ENCODE assay signal across 16 mouse cellular contexts in genomic region chr8:126744747-126745382, GRCm38 (mm10).
DNase-seq lines count a peak whose midpoint lies in the region; ATAC-seq lines count a peak whose summit lies in the region.
"Had no signal": no experiment of that assay in that cellular context is flagged by ENCODE, and none has a peak within 500 bp of the region (broad histone marks: within the 10 kb centered on the region; RNA-seq: fewer than 3 reads in every experiment).

No protein-coding gene starts in this region.

- 0 out of 2 replicates have a peak overlapping the region, but pooled peaks have one; percentile 19 for H3K27ac ChIP-seq in heart, embryonic 16.5 days (ENCODE audit: low read length)
- H3K27ac ChIP-seq in lung, embryonic 15.5 days: peak overlapping the region; percentile 16; the same call in 1 of the 2 replicates
- H3K27ac ChIP-seq in limb, embryonic 11.5 days (replicated peaks; ENCODE audit: low read depth, low read length): peak overlapping the region; percentile 15; the same call in 1 of the 2 replicates
- H3K27ac ChIP-seq: heart, embryonic 15.5 days; layer of hippocampus, adult 2 months; liver, embryonic 15.5 days; neural tube, embryonic 12.5 days had no signal

- 65% methylated on average over 10 of the region's 10 CpGs for WGBS in heart, embryonic 16.5 days
- WGBS in lung, embryonic 15.5 days: 45% methylated on average over 10 of the region's 10 CpGs
- WGBS in limb, embryonic 11.5 days: 42% methylated on average over 10 of the region's 10 CpGs

- peaks cover 10% of the 10 kb centered on the region for H3K27me3 ChIP-seq in heart, embryonic 16.5 days (ENCODE audit: control insufficient read depth, insufficient read depth, low read length)
- no peaks in the 10 kb centered on the region for H3K27me3 ChIP-seq in lung, embryonic 15.5 days
- no peaks in the 10 kb centered on the region for H3K27me3 ChIP-seq in limb, embryonic 11.5 days (ENCODE audit: control insufficient read depth, insufficient read depth, low read length)
- H3K27me3 ChIP-seq: liver, embryonic 15.5 days; neural tube, embryonic 12.5 days had no signal

- H3K9ac ChIP-seq in heart, embryonic 16.5 days (ENCODE audit: low read length): no peak overlapping the region
- no peak overlapping the region for H3K9ac ChIP-seq in lung, embryonic 15.5 days
- H3K9ac ChIP-seq in limb, embryonic 11.5 days (ENCODE audit: low read length): no peak overlapping the region; the same call in 1 of the 2 replicates
- H3K9ac ChIP-seq: heart, embryonic 15.5 days; liver, embryonic 15.5 days; neural tube, embryonic 12.5 days had no signal

- no peaks in the 10 kb centered on the region for H3K9me3 ChIP-seq in heart, embryonic 16.5 days (replicated peaks; ENCODE audit: control insufficient read depth, low read length)
- H3K9me3 ChIP-seq in lung, embryonic 15.5 days: no peaks in the 10 kb centered on the region
- H3K9me3 ChIP-seq in limb, embryonic 11.5 days (ENCODE audit: control insufficient read depth, low read length): no peaks in the 10 kb centered on the region
- H3K9me3 ChIP-seq: heart, embryonic 15.5 days; liver, embryonic 15.5 days; neural tube, embryonic 12.5 days had no signal

- H3K36me3 ChIP-seq in heart, embryonic 16.5 days (ENCODE audit: control insufficient read depth, insufficient read depth): no peaks in the 10 kb centered on the region
- H3K36me3 ChIP-seq in lung, embryonic 15.5 days: no peaks in the 10 kb centered on the region
- no peaks in the 10 kb centered on the region; the same call in 1 of the 2 replicates for H3K36me3 ChIP-seq in limb, embryonic 11.5 days (ENCODE audit: control insufficient read depth, insufficient read depth, low read length)
- H3K36me3 ChIP-seq: heart, embryonic 15.5 days; liver, embryonic 15.5 days; neural tube, embryonic 12.5 days had no signal

- no peak for ATAC-seq in heart, embryonic 16.5 days (replicated peaks; ENCODE audit: extremely low read depth, insufficient read depth, low FRiP score)
- no peak for ATAC-seq in lung, embryonic 15.5 days (ENCODE audit: borderline replicate concordance, extremely low read depth, low FRiP score, low TSS enrichment)
- no peak for ATAC-seq in limb, embryonic 11.5 days (ENCODE audit: insufficient number of reproducible peaks, low FRiP score, low TSS enrichment, low read depth)
- no peak for ATAC-seq in activated CD4-positive, CD25-positive, alpha-beta regulatory T cell, adult 4 months
- ATAC-seq: hindbrain, embryonic 16.5 days; midbrain, embryonic 16.5 days had no signal

- no peak for DNase-seq in heart, adult 18-20 months
- no peak for DNase-seq in lung, postnatal 36 days
- DNase-seq in limb, embryonic 11.5 days (ENCODE audit: low spot score): no peak
- DNase-seq in yolk sac, embryonic 10.5 days (ENCODE audit: low spot score): peak; percentile 75
- no peak for DNase-seq in layer of hippocampus, postnatal 25 days (ENCODE audit: extremely low spot score in 1 of 2, low spot score in 1 of 2)
- DNase-seq: gastrocnemius, postnatal 36 days; lung, postnatal 4 days had no signal

- H3K4me2 ChIP-seq in heart, embryonic 16.5 days (ENCODE audit: low read depth, low read length): no peak overlapping the region
- no peak overlapping the region for H3K4me2 ChIP-seq in lung, embryonic 15.5 days
- H3K4me2 ChIP-seq in limb, embryonic 11.5 days (ENCODE audit: low read depth, severe bottlenecking): no peak overlapping the region
- H3K4me2 ChIP-seq: heart, embryonic 15.5 days; liver, embryonic 15.5 days; neural tube, embryonic 12.5 days had no signal

- H3K4me3 ChIP-seq in heart, embryonic 16.5 days (ENCODE audit: low read length): no peak overlapping the region
- no peak overlapping the region for H3K4me3 ChIP-seq in lung, embryonic 15.5 days
- no peak overlapping the region for H3K4me3 ChIP-seq in limb, embryonic 11.5 days (ENCODE audit: low read depth, low read length)
- H3K4me3 ChIP-seq: heart, embryonic 15.5 days; layer of hippocampus, adult 2 months; liver, embryonic 15.5 days; neural tube, embryonic 12.5 days had no signal

- H3K4me1 ChIP-seq in heart, embryonic 16.5 days (ENCODE audit: control insufficient read depth, insufficient read depth, low read length): no peaks in the 10 kb centered on the region
- peaks cover 31% of the 10 kb centered on the region for H3K4me1 ChIP-seq in lung, embryonic 15.5 days
- H3K4me1 ChIP-seq in limb, embryonic 11.5 days (ENCODE audit: control insufficient read depth, insufficient read depth, low read length): peaks cover 10% of the 10 kb centered on the region; the same call in 1 of the 2 replicates
- H3K4me1 ChIP-seq: heart, embryonic 15.5 days; liver, embryonic 15.5 days; neural tube, embryonic 12.5 days had no signal
